Mouse (Mus musculus): ENCODE data around the gene Mdh1b. TPM values are rescaled to one million over a fixed set of nuclear protein-coding genes. Genes with fewer than 3 reads are reported as not detected.

The Mdh1b gene
- total RNA-seq (2012; rRNA removed) (0.13 TPM in 1 of 2 replicates, not detected in the other), total RNA-seq (2014; rRNA removed) (0.35 and 0.46 TPM in 2 replicates), polyA plus RNA-seq (2012; ENCODE audit: insufficient read length, low read depth) (0.19 and 0.49 TPM in 2 replicates)

DNA sequence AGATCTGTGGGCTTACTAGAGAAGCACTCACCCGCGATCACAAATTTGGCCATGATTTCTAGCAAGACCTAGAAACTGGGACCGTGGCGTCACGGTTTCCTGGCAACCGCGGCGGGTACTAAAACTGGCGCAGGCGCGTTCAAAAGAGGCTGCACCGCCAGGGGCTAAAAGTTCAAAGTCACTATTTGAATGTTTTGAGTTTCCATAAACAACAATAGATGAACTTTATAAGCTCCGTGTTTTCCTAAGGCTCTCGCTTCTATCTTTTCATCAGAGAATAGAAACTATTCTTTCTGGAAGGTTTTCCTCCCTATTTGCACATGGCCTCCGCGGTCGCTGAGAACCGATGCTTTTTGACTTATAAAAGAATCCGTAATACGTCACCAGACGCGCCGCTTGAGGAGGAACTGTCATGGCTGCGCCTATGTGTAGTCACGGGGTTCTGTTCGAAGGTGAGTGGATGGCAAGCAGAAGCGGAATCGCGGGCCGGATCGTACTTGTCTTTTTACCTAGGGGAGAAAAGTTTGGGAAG is at the start of gene Mdh1b, which contains the start of gene Fastkd2:
Gene Mdh1b, minus strand, starts transcription at position 79 of the 532 bp plus-strand sequence.
Gene Fastkd2, plus strand, starts transcription at position 375 of the 532 bp plus-strand sequence.
- H3K27ac ChIP-seq (ENCODE audit: insufficient read depth, low read depth), result no peak within 1 kb of the TSS
- peaks cover 7 to 30% of the 10 kb centered on the region in 2 experiments; a peak in 3 of 4 replicates for H3K4me1 ChIP-seq (ENCODE audit: control insufficient read depth in 1 of 2, insufficient read depth in 2 of 2)
- H3K9me3 ChIP-seq (replicated peaks; ENCODE audit: low read length), result no peaks in the 10 kb centered on the region
- peak within 1 kb of the TSS; percentile 80 to 87 (median 83) for H3K4me3 ChIP-seq (replicated peaks in 1 of 3; ENCODE audit: low read depth in 2 of 3, low read length in 2 of 3, poor library complexity in 1 of 3)
- H3K9ac ChIP-seq (ENCODE audit: insufficient read depth, low read depth), result peak within 1 kb of the TSS; percentile 61
- peaks cover 6 to 20% of the 10 kb centered on the region in 2 experiments for H3K36me3 ChIP-seq (replicated peaks in 1 of 2; ENCODE audit: control insufficient read depth in 1 of 2, insufficient read depth in 1 of 2, low read length in 1 of 2)
- no peaks in the 10 kb centered on the region for H3K27me3 ChIP-seq (replicated peaks)
- dilution Hi-C loops (cut with MboI; ENCODE audit: extremely low pct_ligation_motif_present, extremely low pct_unique_long_range_greater_than_20kb, low sequenced_read_pairs) (no loop called here), in situ Hi-C loops (cut with MboI; ENCODE audit: low pct_ligation_motif_present, low pct_unique_long_range_greater_than_20kb, low sequenced_read_pairs) (no loop called here)
- no peak for TF ChIP-seq RAD21 (IDR thresholded peaks at IDR 0.05; ENCODE audit: low read depth, low read length)
- peak; percentile 78; the same call in 1 of the 2 replicates for TF ChIP-seq TBP (conservative IDR thresholded peaks at IDR 0.05; ENCODE audit: low read depth, low read length)
- 0 out of 2 replicates have a peak, but pooled peaks have one; percentile 21 for TF ChIP-seq ETS1 (conservative IDR thresholded peaks at IDR 0.05; ENCODE audit: low read depth, low read length)
- no peak for TF ChIP-seq ZKSCAN1 (IDR thresholded peaks at IDR 0.05; ENCODE audit: borderline replicate concordance, low read depth, low read length)
- peak; percentile 95 for TF ChIP-seq MAX (IDR thresholded peaks at IDR 0.05; ENCODE audit: low read length)
- TF ChIP-seq UBTF (IDR thresholded peaks at IDR 0.05; ENCODE audit: low read depth, low read length), result no peak
- TF ChIP-seq GABPA (IDR thresholded peaks at IDR 0.05; ENCODE audit: insufficient replicate concordance, low read depth, low read length), result no peak; the same call in 1 of the 2 replicates
- TF ChIP-seq MAZ (IDR thresholded peaks at IDR 0.05; ENCODE audit: low read depth, low read length), result no peak
- TF ChIP-seq ZNF384 (IDR thresholded peaks at IDR 0.05; ENCODE audit: low read depth, low read length), result no peak
- peak; percentile 75 for TF ChIP-seq POLR2A (IDR thresholded peaks at IDR 0.05; ENCODE audit: low read depth, low read length)
- peak; percentile 85 for TF ChIP-seq NRF1 (IDR thresholded peaks at IDR 0.05; ENCODE audit: low read depth, low read length)
- TF ChIP-seq USF1 (IDR thresholded peaks at IDR 0.05; ENCODE audit: low read depth, low read length), result peak; percentile 16; the same call in 1 of the 2 replicates
- TF ChIP-seq SIN3A (IDR thresholded peaks at IDR 0.05; ENCODE audit: low read length), result peak; percentile 99
- TF ChIP-seq HCFC1 (IDR thresholded peaks at IDR 0.05; ENCODE audit: low read depth, low read length), result peak; percentile 97
- TF ChIP-seq ELF1 (IDR thresholded peaks at IDR 0.05; ENCODE audit: low read depth, low read length), result peak; percentile 88
- peak; percentile 62 for TF ChIP-seq TCF12 (IDR thresholded peaks at IDR 0.05; ENCODE audit: low read depth, low read length)
- TF ChIP-seq E2F4 (IDR thresholded peaks at IDR 0.05; ENCODE audit: insufficient replicate concordance, low read depth, low read length), result peak; percentile 89; the same call in 1 of the 2 replicates
- no peak for TF ChIP-seq RCOR1 (conservative IDR thresholded peaks at IDR 0.05; ENCODE audit: low read depth, low read length)
- no peak for TF ChIP-seq POLR2AphosphoS2 (IDR thresholded peaks at IDR 0.05; ENCODE audit: low read depth, low read length)
- peak; percentile 91; the same call in 1 of the 2 replicates for TF ChIP-seq KAT2A (IDR thresholded peaks at IDR 0.05; ENCODE audit: insufficient replicate concordance, low read length)
- TF ChIP-seq MXI1 (IDR thresholded peaks at IDR 0.05; ENCODE audit: low read depth, low read length), result peak; percentile 99
- no peak for TF ChIP-seq CHD1 (IDR thresholded peaks at IDR 0.05; ENCODE audit: low read depth, low read length)
- TF ChIP-seq MYC (IDR thresholded peaks at IDR 0.05; ENCODE audit: low read depth, low read length), result peak; percentile 97
- peak; percentile 39; the same call in 1 of the 2 replicates for TF ChIP-seq MEF2A (IDR thresholded peaks at IDR 0.05; ENCODE audit: borderline replicate concordance, low read depth, low read length)
- peak within 1 kb of the TSS; percentile 89 for H3K4me2 ChIP-seq (ENCODE audit: insufficient read depth, low read depth, poor library complexity, severe bottlenecking)
- H3K79me2 ChIP-seq (replicated peaks; ENCODE audit: control insufficient read depth, extremely low read depth, insufficient read depth, poor library complexity, severe bottlenecking), result peaks cover 23% of the 10 kb centered on the region
- peak; percentile 93 for DNase-seq (ENCODE audit: extremely low read depth)
